In genomic region chr1:90231591-90232490, GRCm38 (mm10) we compare ENCODE assay signal across 24 mouse cellular contexts. TPM values are rescaled to one million over a fixed set of nuclear protein-coding genes. Genes with fewer than 3 reads are reported as not detected.
A peak's percentile ranks its signal among the peaks of the same experiment; 100 is the strongest.
DNase-seq lines count a peak whose midpoint lies in the region; ATAC-seq and TF ChIP-seq lines count a peak whose summit lies in the region.
"Had no signal": no experiment of that assay in that cellular context is flagged by ENCODE, and none has a peak within 500 bp of the region (broad histone marks: within the 10 kb centered on the region; RNA-seq: fewer than 3 reads in every experiment).

No protein-coding gene starts in this region.

- no peak overlapping the region for H3K9ac ChIP-seq in embryonic facial prominence, embryonic 14.5 days (ENCODE audit: low read depth, low read length)
- no peak overlapping the region for H3K9ac ChIP-seq in limb, embryonic 13.5 days
- H3K9ac ChIP-seq in hindbrain, embryonic 16.5 days (ENCODE audit: low read depth, low read length): no peak overlapping the region
- H3K9ac ChIP-seq: hindbrain, embryonic 14.5 days; intestine, embryonic 15.5 days; kidney, embryonic 15.5 days; liver, embryonic 14.5 days; lung, embryonic 15.5 days; midbrain, embryonic 13.5 days had no signal

- H3K9me3 ChIP-seq in embryonic facial prominence, embryonic 14.5 days (ENCODE audit: control insufficient read depth, low read length): no peaks in the 10 kb centered on the region
- no peaks in the 10 kb centered on the region for H3K9me3 ChIP-seq in limb, embryonic 13.5 days
- H3K9me3 ChIP-seq in hindbrain, embryonic 16.5 days (ENCODE audit: control insufficient read depth, low read length): no peaks in the 10 kb centered on the region
- H3K9me3 ChIP-seq: forebrain, embryonic 10.5 days; intestine, embryonic 15.5 days; kidney, embryonic 15.5 days; lung, embryonic 15.5 days; midbrain, embryonic 13.5 days had no signal

- no peaks in the 10 kb centered on the region for H3K36me3 ChIP-seq in embryonic facial prominence, embryonic 14.5 days (ENCODE audit: control insufficient read depth, insufficient read depth, low read length)
- H3K36me3 ChIP-seq in limb, embryonic 13.5 days: no peaks in the 10 kb centered on the region
- H3K36me3 ChIP-seq in hindbrain, embryonic 16.5 days (ENCODE audit: control insufficient read depth, insufficient read depth, low read length): no peaks in the 10 kb centered on the region
- no peaks in the 10 kb centered on the region for H3K36me3 ChIP-seq in thymus, adult 2 months (ENCODE audit: control insufficient read depth, insufficient read depth, low read length)
- H3K36me3 ChIP-seq: forebrain, embryonic 10.5 days; intestine, embryonic 15.5 days; kidney, embryonic 15.5 days; lung, embryonic 15.5 days; midbrain, embryonic 13.5 days had no signal

- H3K4me2 ChIP-seq in embryonic facial prominence, embryonic 14.5 days (ENCODE audit: low read depth, low read length): peak overlapping the region; percentile 16; the same call in 1 of the 2 replicates
- no peak overlapping the region for H3K4me2 ChIP-seq in limb, embryonic 13.5 days (replicated peaks)
- no peak overlapping the region for H3K4me2 ChIP-seq in hindbrain, embryonic 16.5 days (ENCODE audit: low read length)
- H3K4me2 ChIP-seq: hindbrain, embryonic 14.5 days; intestine, embryonic 15.5 days; kidney, embryonic 15.5 days; lung, embryonic 15.5 days; midbrain, embryonic 13.5 days had no signal

- H3K27me3 ChIP-seq in embryonic facial prominence, embryonic 14.5 days (replicated peaks; ENCODE audit: control insufficient read depth, insufficient read depth, low read length): no peaks in the 10 kb centered on the region
- H3K27me3 ChIP-seq in limb, embryonic 13.5 days: no peaks in the 10 kb centered on the region
- H3K27me3 ChIP-seq in hindbrain, embryonic 16.5 days (replicated peaks; ENCODE audit: control insufficient read depth, insufficient read depth, low read length): no peaks in the 10 kb centered on the region
- H3K27me3 ChIP-seq in thymus, adult 2 months (ENCODE audit: control insufficient read depth, insufficient read depth, low read length): no peaks in the 10 kb centered on the region
- H3K27me3 ChIP-seq: intestine, embryonic 15.5 days; kidney, embryonic 15.5 days; midbrain, embryonic 13.5 days had no signal

- peak; percentile 58 for DNase-seq in kidney, adult 9 months
- DNase-seq in kidney, postnatal 25 days: no peak
- DNase-seq in brain, embryonic 14.5 days (ENCODE audit: low read depth): peak; percentile 59
- peak; percentile 82 for DNase-seq in embryonic facial prominence, embryonic 14.5 days (ENCODE audit: low spot score)
- no peak for DNase-seq in adrenal gland, postnatal 36 days
- no peak for DNase-seq in thymus, adult 2 months
- DNase-seq: cerebellum, adult 9-11 months; gastrocnemius, postnatal 10 days; heart, adult 18-20 months; heart, postnatal 36 days; lung, postnatal 4 days; right cerebral cortex, postnatal 25 days; thymus, postnatal 25 days had no signal

- TF ChIP-seq POLR2A in brain, embryonic 14.5 days (IDR thresholded peaks at IDR 0.05; ENCODE audit: borderline replicate concordance, extremely low read depth, insufficient read depth, insufficient read length, poor library complexity, severe bottlenecking): no peak
- TF ChIP-seq POLR2A in thymus, adult 2 months (IDR thresholded peaks at IDR 0.05; ENCODE audit: control insufficient read depth, extremely low read depth, insufficient read depth, low read length, poor library complexity): no peak

- H3K4me3 ChIP-seq in embryonic facial prominence, embryonic 14.5 days (ENCODE audit: low read depth, low read length): no peak overlapping the region
- no peak overlapping the region for H3K4me3 ChIP-seq in limb, embryonic 13.5 days
- no peak overlapping the region for H3K4me3 ChIP-seq in hindbrain, embryonic 16.5 days (ENCODE audit: low read length)
- no peak overlapping the region for H3K4me3 ChIP-seq in thymus, adult 2 months (ENCODE audit: control insufficient read depth, insufficient read depth, low read length)
- H3K4me3 ChIP-seq: forebrain, embryonic 10.5 days; intestine, embryonic 15.5 days; kidney, embryonic 15.5 days; layer of hippocampus, adult 2 months; lung, embryonic 15.5 days; midbrain, embryonic 13.5 days had no signal

- no peak for TF ChIP-seq CTCF in brain, embryonic 14.5 days (IDR thresholded peaks at IDR 0.05; ENCODE audit: borderline replicate concordance, extremely low read depth, insufficient read depth, insufficient read length)
- TF ChIP-seq CTCF in thymus, adult 2 months (IDR thresholded peaks at IDR 0.05; ENCODE audit: borderline replicate concordance, control insufficient read depth, extremely low read depth, insufficient read depth, low read length, poor library complexity): no peak

- peaks cover 81% of the 10 kb centered on the region for H3K4me1 ChIP-seq in embryonic facial prominence, embryonic 14.5 days (ENCODE audit: control insufficient read depth, insufficient read depth, low read length)
- peaks cover 76% of the 10 kb centered on the region for H3K4me1 ChIP-seq in limb, embryonic 13.5 days
- H3K4me1 ChIP-seq in hindbrain, embryonic 16.5 days (ENCODE audit: control insufficient read depth, insufficient read depth, low read depth, low read length): peaks cover 19% of the 10 kb centered on the region
- no peaks in the 10 kb centered on the region for H3K4me1 ChIP-seq in thymus, adult 2 months (replicated peaks; ENCODE audit: control insufficient read depth, insufficient read depth, low read length)

- WGBS in embryonic facial prominence, embryonic 14.5 days: 34% methylated on average over 22 of the region's 22 CpGs
- WGBS in limb, embryonic 13.5 days: 23% methylated on average over 22 of the region's 22 CpGs
- 64% methylated on average over 22 of the region's 22 CpGs for WGBS in hindbrain, embryonic 16.5 days
- WGBS in thymus, adult 2 months: 85% methylated on average over 22 of the region's 22 CpGs

- H3K27ac ChIP-seq in embryonic facial prominence, embryonic 14.5 days (replicated peaks; ENCODE audit: low read depth, low read length): peak overlapping the region; percentile 42
- H3K27ac ChIP-seq in limb, embryonic 13.5 days: peak overlapping the region; percentile 40
- H3K27ac ChIP-seq in hindbrain, embryonic 16.5 days (ENCODE audit: low read depth, low read length): no peak overlapping the region
- H3K27ac ChIP-seq in thymus, adult 2 months (ENCODE audit: control insufficient read depth, insufficient read depth, low read length): no peak overlapping the region
- H3K27ac ChIP-seq: hindbrain, embryonic 14.5 days; intestine, embryonic 15.5 days; kidney, embryonic 15.5 days; layer of hippocampus, adult 2 months; liver, embryonic 14.5 days; lung, embryonic 15.5 days; midbrain, embryonic 13.5 days had no signal

- ATAC-seq in embryonic facial prominence, embryonic 14.5 days (ENCODE audit: low read depth): no peak; the same call in 1 of the 2 replicates
- ATAC-seq in limb, embryonic 13.5 days (ENCODE audit: low FRiP score, low read depth): no peak; the same call in 1 of the 2 replicates
- no peak for ATAC-seq in hindbrain, embryonic 16.5 days
- ATAC-seq: intestine, embryonic 15.5 days; midbrain, embryonic 13.5 days had no signal

RNA-seq across cellular contexts. Expression of gene Ackr3, which starts 28.1 kb away (rescaled TPM):
- polyA plus RNA-seq in brain, embryonic 14.5 days (2012; rRNA removed): 37.6 and 76.2 TPM in 2 replicates
- polyA plus RNA-seq in embryonic facial prominence, embryonic 14.5 days (2014; fragmentation: Nextera tagmentation; extraction: Ambion mirVana): 27.0 and 32.2 TPM in 2 replicates
- 40.5 and 41.7 TPM in 2 replicates for polyA plus RNA-seq in limb, embryonic 13.5 days (2015; fragmentation: Nextera tagmentation; extraction: Ambion mirVana)
- polyA plus RNA-seq in hindbrain, embryonic 16.5 days (2015; fragmentation: Nextera tagmentation; extraction: Ambion mirVana): 10.8 and 11.5 TPM in 2 replicates
- total RNA-seq in adrenal gland, postnatal 36 days (2021): 100 to 1,000 TPM; 131 to 146 TPM
- 17.1 and 24.7 TPM in 2 replicates for polyA plus RNA-seq in thymus, adult 2 months (2012; rRNA removed)
- total RNA-seq: neutrophil, adult 5-6 weeks had no signal

Comparison
In these comparisons a context has a peak if more than half of its experiments do, and no peak if none do; other contexts are left out.
1. DNase-seq: peak in kidney, adult 9 months (single experiment), brain, embryonic 14.5 days (single experiment) and embryonic facial prominence, embryonic 14.5 days (single experiment); none in kidney, postnatal 25 days (0 of 2), adrenal gland, postnatal 36 days (0 of 2) and thymus, adult 2 months (single experiment).
2. H3K27ac ChIP-seq: peak in embryonic facial prominence, embryonic 14.5 days (single experiment) and limb, embryonic 13.5 days (single experiment); none in hindbrain, embryonic 16.5 days (single experiment) and thymus, adult 2 months (single experiment).